Mouse (Mus musculus) thymus, postnatal 0 days (tissue): ENCODE measurements around the gene Parg. TPM values are rescaled to one million over a fixed set of nuclear protein-coding genes. Genes with fewer than 3 reads are reported as not detected.

ENCODE experiments used
- DNase-seq: peaks from one replicate; pipeline ENCODE4 v3.0.0-alpha.2; 2015; ENCODE audit warnings: low spot score
- polyA plus RNA-seq: library from polyadenylated mRNA; unstranded; fragments of >200 nt; fragmentation: Nextera tagmentation; extraction: Ambion mirVana; gene quantifications from 2 replicates; pipeline ENCODE4 v1.2.1, GENCODE M21; 2015

Gene Parg
- polyA plus RNA-seq, 1 experiment from 2014 or later = 41.4 TPM

- no peak for DNase-seq
Observed at GRCm38 (mm10) chr14:32311381-32312035, 109.8 kb downstream of the Parg start.

GRCm38 (mm10) chr14:32317822-32318221, 116.1 kb downstream of the Parg start:
- DNase-seq = no peak

DNA sequence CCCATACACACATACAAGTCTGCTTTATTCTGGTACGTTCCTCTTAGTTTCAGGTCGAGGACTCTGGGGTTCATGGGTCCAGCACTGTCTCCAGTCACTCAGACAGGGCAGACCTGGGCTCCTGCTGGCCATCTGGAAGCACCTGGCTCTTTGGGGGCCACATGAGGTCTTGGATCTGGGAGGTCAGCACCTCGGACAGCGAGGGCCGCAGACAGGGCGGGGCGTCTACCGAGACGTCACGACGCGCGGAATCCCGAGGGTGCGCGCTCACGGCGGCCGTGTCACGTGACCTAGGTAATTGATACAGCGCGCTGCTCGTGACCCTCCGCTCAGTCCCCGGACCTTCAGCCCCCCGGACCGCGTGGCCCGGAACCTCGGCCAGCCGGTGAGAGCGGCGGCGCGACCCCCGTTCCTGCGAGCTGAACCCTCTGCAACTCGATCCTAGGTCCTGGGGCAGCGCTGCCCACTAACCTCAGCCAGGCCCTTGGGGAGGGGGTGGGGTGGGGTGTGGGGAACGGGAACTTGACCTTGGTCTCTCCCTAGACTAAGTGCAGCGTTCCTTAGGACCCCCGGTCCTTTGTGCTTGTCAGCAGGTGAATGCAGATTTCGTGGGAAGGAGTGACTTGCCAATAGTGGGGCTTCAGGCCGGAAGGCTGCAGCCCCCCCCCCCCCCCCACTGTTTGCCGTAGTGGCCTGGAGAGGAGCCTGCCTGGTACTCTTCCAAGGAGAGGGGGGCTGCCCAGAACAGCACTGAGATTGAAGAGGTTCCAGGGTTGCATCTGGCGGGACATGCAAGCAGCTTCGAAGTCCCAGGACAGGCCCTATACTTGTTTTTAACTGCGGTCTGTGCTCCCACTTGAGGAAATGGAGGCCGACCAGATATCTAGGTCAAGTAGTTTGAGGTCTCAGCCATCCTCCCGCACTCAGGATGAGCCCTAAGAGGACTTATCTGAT, 120.3 kb downstream of the Parg start, which contains the start of gene Ogdhl:
Gene Ogdhl, plus strand, starts transcription at position 288 of the 954 bp plus-strand sequence.
- peak; percentile 57 for DNase-seq

- no peak for DNase-seq
Observed at GRCm38 (mm10) chr14:32323221-32323620, 121.5 kb downstream of the Parg start.

- no peak for DNase-seq
Observed at GRCm38 (mm10) chr14:32327366-32327765, 125.6 kb downstream of the Parg start.

- DNase-seq = no peak
Observed at GRCm38 (mm10) chr14:32332515-32333445, 131.0 kb downstream of the Parg start.

- no peak for DNase-seq
Observed at GRCm38 (mm10) chr14:32336021-32336420, 134.3 kb downstream of the Parg start.

GRCm38 (mm10) chr14:32336547-32336946, 134.8 kb downstream of the Parg start:
- DNase-seq = no peak

DNA sequence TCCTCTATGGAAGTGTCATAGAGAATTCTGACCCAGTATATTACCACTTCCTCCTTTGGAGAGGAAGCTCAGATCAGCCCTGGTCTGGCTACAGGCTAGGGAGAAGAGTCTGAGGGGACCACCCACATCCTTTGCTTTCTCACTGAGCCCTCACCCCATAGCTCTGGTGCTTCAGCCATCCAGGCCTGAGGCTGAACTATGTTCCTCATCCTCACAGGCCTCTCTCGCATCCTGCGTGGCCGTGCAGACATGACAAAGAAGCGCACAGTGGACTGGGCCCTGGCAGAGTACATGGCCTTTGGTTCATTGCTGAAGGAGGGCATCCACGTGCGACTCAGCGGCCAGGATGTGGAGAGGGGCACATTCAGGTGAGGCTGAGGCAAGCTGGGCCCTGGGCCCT, 140.1 kb downstream of the Parg start:
- no peak for DNase-seq

GRCm38 (mm10) chr14:32344176-32344575, 142.4 kb downstream of the Parg start:
- no peak for DNase-seq

DNA sequence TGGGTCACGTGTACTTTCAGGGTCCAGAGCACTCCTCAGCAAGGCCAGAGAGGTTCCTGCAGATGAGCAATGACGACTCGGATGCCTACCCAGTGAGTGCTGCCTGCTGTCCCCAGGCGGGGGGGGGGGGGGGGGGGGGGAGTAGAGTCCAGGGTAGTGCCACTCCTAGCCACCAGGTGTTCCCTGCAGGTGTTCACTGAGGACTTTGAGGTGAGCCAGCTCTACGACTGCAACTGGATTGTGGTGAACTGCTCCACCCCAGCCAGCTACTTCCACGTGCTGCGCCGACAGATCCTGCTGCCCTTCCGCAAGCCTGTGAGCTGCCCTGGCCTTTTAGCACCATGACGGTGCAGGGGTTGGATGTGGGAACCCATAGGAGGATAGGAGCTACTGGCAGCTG, 142.9 kb downstream of the Parg start:
- DNase-seq = no peak

Other genes with a start within 250 kb of the Parg start
- 0.82 and 0.86 TPM in 2 replicates for gene Galnt15, start 173.0 kb upstream of the Parg start, polyA plus RNA-seq
- 17.2 and 19.2 TPM in 2 replicates for gene Oxnad1, start 116.6 kb upstream of the Parg start, polyA plus RNA-seq
- 88.7 and 91.6 TPM in 2 replicates for gene Dph3, start 116.2 kb upstream of the Parg start, polyA plus RNA-seq
- gene Msmb, start 59.9 kb upstream of the Parg start, polyA plus RNA-seq = not detected in 2 replicates
- 103 and 109 TPM in 2 replicates for gene Ncoa4, start 42.1 kb upstream of the Parg start, polyA plus RNA-seq
- gene Timm23, start 51 bp upstream of the Parg start, polyA plus RNA-seq = 402 and 405 TPM in 2 replicates
- 2.3 and 2.4 TPM in 2 replicates for gene Ogdhl, start 120.1 kb downstream of the Parg start, polyA plus RNA-seq
- 0.33 and 0.40 TPM in 2 replicates for gene 1700024G13Rik, start 186.4 kb downstream of the Parg start, polyA plus RNA-seq